Mouse (Mus musculus) brain, adult 10 weeks (tissue): ENCODE data around the gene Sparcl1. TPM values are rescaled to one million over a fixed set of nuclear protein-coding genes. Genes with fewer than 3 reads are reported as not detected.

Source experiments
- polyA plus RNA-seq: library from polyadenylated mRNA; stranded (reverse); fragments of 350-450 nt; fragmentation: Illumina TruSeq; extraction: RNeasy Lipid Tissue Mini Kit (QIAGEN cat#74804); gene quantifications from one replicate; pipeline ENCODE4 v1.2.3, GENCODE M21; 2015; ENCODE audit warnings: low read depth, low replicate concordance

The Sparcl1 gene
- 1,626 TPM for polyA plus RNA-seq

DNA sequence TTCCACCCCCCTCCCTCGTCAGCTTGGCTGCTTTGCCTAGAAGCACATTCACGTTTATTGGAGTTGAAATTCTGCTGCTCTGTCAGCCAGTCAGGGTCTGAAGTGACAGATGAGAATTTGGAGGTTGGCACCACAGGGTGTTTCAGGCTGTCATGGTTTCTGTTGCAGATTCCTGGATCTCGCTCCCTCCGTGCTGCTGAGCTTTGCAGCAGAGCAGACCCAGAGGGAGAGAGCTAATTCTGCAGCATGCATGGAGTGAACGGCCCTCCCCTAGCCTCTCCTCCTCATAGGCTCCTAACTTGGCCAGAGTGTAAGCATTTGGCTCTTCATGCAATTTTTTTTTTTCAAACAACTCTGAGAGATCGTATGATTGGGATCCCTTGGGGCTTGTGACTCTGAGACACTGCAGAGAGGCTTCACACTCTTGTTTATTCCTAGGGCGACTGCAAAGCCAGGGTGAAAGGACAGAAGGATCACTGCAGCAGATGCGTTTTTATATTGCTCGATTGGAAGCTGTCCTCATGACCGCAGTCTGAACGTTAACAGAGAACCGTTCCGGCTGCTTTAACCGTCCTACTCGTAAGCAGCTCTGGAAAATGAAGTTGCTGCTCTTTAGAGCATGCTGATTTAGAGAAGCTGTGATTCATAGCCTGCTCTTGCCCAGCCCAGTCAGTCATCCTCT, at the start of gene Sparcl1:
Gene Sparcl1, minus strand, starts transcription at position 243 of the 682 bp plus-strand sequence.

DNA sequence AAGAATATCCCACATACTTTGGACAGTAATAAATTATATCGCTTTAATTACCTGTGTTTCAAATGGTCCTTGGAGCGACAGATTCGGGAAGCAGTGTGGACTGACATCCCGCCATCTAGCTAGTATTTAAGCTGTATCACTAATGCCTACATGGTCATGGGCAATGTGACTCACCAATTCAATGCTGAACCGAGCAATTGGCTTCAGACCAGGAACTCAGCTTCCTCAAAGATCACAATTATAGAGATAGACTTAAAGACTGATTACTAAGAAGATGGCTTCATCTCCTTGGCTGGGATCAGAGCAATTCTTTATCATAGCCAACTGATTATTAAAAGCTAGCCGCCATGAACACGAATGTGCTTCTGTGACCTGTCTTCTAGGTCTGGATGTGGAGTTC, 36.0 kb downstream of the Sparcl1 start, which contains the start of gene Gm17660:
Gene Gm17660, minus strand, starts transcription at position 101 of the 400 bp plus-strand sequence.

GRCm38 (mm10) chr5:104046256-104047199, 67.0 kb downstream of the Sparcl1 start, which contains the start of gene Nudt9:
Gene Nudt9, plus strand, starts transcription at chr5:104046306.

Other genes starting within 250 kb of the Sparcl1 start
- gene Klhl8, start 202.5 kb downstream of the Sparcl1 start, polyA plus RNA-seq, result 26.4 TPM
- not detected for gene Hsd17b13, start 136.3 kb downstream of the Sparcl1 start, polyA plus RNA-seq
- gene Hsd17b11, start 91.8 kb downstream of the Sparcl1 start, polyA plus RNA-seq, result 53.0 TPM
- 72.6 TPM for gene Nudt9, start 67.4 kb downstream of the Sparcl1 start, polyA plus RNA-seq
- not detected for gene Gm17660, start 36.1 kb downstream of the Sparcl1 start, polyA plus RNA-seq
- not detected for gene Dspp, start 57.0 kb upstream of the Sparcl1 start, polyA plus RNA-seq
- gene Dmp1, start 88.9 kb upstream of the Sparcl1 start, polyA plus RNA-seq, result 5.6 TPM
- not detected for gene Ibsp, start 185.4 kb upstream of the Sparcl1 start, polyA plus RNA-seq
- gene Mepe, start 211.6 kb upstream of the Sparcl1 start, polyA plus RNA-seq, result not detected